Mouse (Mus musculus): ENCODE data around the gene Thsd7a.

- TF ChIP-seq MAFK (IDR thresholded peaks at IDR 0.05; ENCODE audit: insufficient read depth, low read depth, low read length) (no peak), ZNF384 (IDR thresholded peaks at IDR 0.05; ENCODE audit: low read depth, low read length) (no peak)
These were observed 790 bp downstream of the Thsd7a start for GRCm38 (mm10) chr6:12748454-12748786.

Measured in ES-E14 (cell line).